Mouse (Mus musculus): ENCODE results near the gene Map3k3.

The Map3k3 gene

GRCm38 (mm10) chr11:106083708-106084701, at the start of gene Map3k3:
TSS of gene Map3k3 (plus strand) at chr11:106084613.
- peak; percentile 100 for DNase-seq (ENCODE audit: low read depth, low spot score)

GRCm38 (mm10) chr11:106034986-106035385, 49.4 kb upstream of the Map3k3 start:
- DNase-seq (ENCODE audit: low read depth, low spot score), result no peak

- peak; percentile 98 for DNase-seq (ENCODE audit: low read depth, low spot score)
Observed at GRCm38 (mm10) chr11:106036548-106037417, 47.6 kb upstream of the Map3k3 start, which contains the start of gene Dcaf7. TSS of gene Dcaf7 (plus strand) at chr11:106036872.

GRCm38 (mm10) chr11:106037418-106037751, 47.0 kb upstream of the Map3k3 start:
- peak; percentile 90 for DNase-seq (ENCODE audit: low read depth, low spot score)

GRCm38 (mm10) chr11:106044349-106044748, 40.1 kb upstream of the Map3k3 start:
- no peak for DNase-seq (ENCODE audit: low read depth, low spot score)

- DNase-seq (ENCODE audit: low read depth, low spot score), result no peak
Observed at GRCm38 (mm10) chr11:106045256-106045655, 39.2 kb upstream of the Map3k3 start.

GRCm38 (mm10) chr11:106045780-106046179, 38.6 kb upstream of the Map3k3 start:
- no peak for DNase-seq (ENCODE audit: low read depth, low spot score)

- DNase-seq (ENCODE audit: low read depth, low spot score), result no peak
Observed at GRCm38 (mm10) chr11:106046584-106046983, 37.8 kb upstream of the Map3k3 start.

- no peak for DNase-seq (ENCODE audit: low read depth, low spot score)
Observed at GRCm38 (mm10) chr11:106053921-106054320, 30.5 kb upstream of the Map3k3 start.

- no peak for DNase-seq (ENCODE audit: low read depth, low spot score)
Observed at GRCm38 (mm10) chr11:106054600-106054999, 29.8 kb upstream of the Map3k3 start.

GRCm38 (mm10) chr11:106055341-106055740, 29.1 kb upstream of the Map3k3 start:
- no peak for DNase-seq (ENCODE audit: low read depth, low spot score)

- DNase-seq (ENCODE audit: low read depth, low spot score), result no peak
Observed at GRCm38 (mm10) chr11:106056819-106057491, 27.5 kb upstream of the Map3k3 start.

GRCm38 (mm10) chr11:106058020-106058419, 26.4 kb upstream of the Map3k3 start:
- peak; percentile 11 for DNase-seq (ENCODE audit: low read depth, low spot score)

- DNase-seq (ENCODE audit: low read depth, low spot score), result no peak
Observed at GRCm38 (mm10) chr11:106060549-106060948, 23.9 kb upstream of the Map3k3 start.

- DNase-seq (ENCODE audit: low read depth, low spot score), result no peak
Observed at GRCm38 (mm10) chr11:106061311-106061710, 23.1 kb upstream of the Map3k3 start.

- no peak for DNase-seq (ENCODE audit: low read depth, low spot score)
Observed at GRCm38 (mm10) chr11:106063756-106064155, 20.7 kb upstream of the Map3k3 start.

GRCm38 (mm10) chr11:106065073-106065922, 19.1 kb upstream of the Map3k3 start:
- no peak for DNase-seq (ENCODE audit: low read depth, low spot score)

GRCm38 (mm10) chr11:106065923-106066571, 18.4 kb upstream of the Map3k3 start, which contains the start of gene Taco1:
TSS of gene Taco1 (plus strand) at chr11:106066061.
- DNase-seq (ENCODE audit: low read depth, low spot score), result peak; percentile 96

GRCm38 (mm10) chr11:106066616-106067015, 17.8 kb upstream of the Map3k3 start:
- DNase-seq (ENCODE audit: low read depth, low spot score), result peak; percentile 40

- no peak for DNase-seq (ENCODE audit: low read depth, low spot score)
Observed at GRCm38 (mm10) chr11:106073774-106074173, 10.6 kb upstream of the Map3k3 start.
